Mouse (Mus musculus) ES-Bruce4 (cell line): ENCODE measurements around the gene Efcab5.

Experiments used
- CTCF ChIP-seq: IDR thresholded peaks from one replicate; pipeline ENCODE4 v1.8.1; 2011; ENCODE audit warnings: low read depth, low read length
- POLR2A ChIP-seq: IDR thresholded peaks from one replicate; pipeline ENCODE4 v1.8.1; 2011; ENCODE audit warnings: low read length; ENCODE audit not compliant: insufficient read depth

GRCm38 (mm10) chr11:77235267-77235666, 46.5 kb upstream of the Efcab5 start:
- TF ChIP-seq CTCF (no peak), POLR2A (no peak)
